Mouse (Mus musculus) midbrain, postnatal 0 days (tissue): ENCODE results near the gene Rbm24. TPM values are rescaled to one million over a fixed set of nuclear protein-coding genes. Genes with fewer than 3 reads are reported as not detected.

ENCODE experiments used
- ATAC-seq: fragments of 200-750 bp; cut with Nextera tagmentation; 2 replicates; pipeline ENCODE4 v1.8.0; 2017; ENCODE audit warnings: moderate number of reproducible peaks, mild to moderate bottlenecking, moderate TSS enrichment, moderate library complexity; ENCODE audit not compliant: low FRiP score
- DNase-seq: peaks from one replicate; pipeline ENCODE4 v3.0.0-alpha.2; 2015; ENCODE audit warnings: low spot score
- H3K27ac ChIP-seq: fragments of 300-500 bp; sonication (generic); 2 replicates; pipeline ENCODE4 v1.5.1; 2014; ENCODE audit warnings: low read depth, mild to moderate bottlenecking, low read length, mixed read lengths
- H3K27me3 ChIP-seq: fragments of 300-500 bp; sonication (generic); 2 replicates; pipeline ENCODE4 v1.6.1; 2014; ENCODE audit warnings: low read length, control low read depth, mixed read lengths; ENCODE audit not compliant: insufficient read depth
- H3K36me3 ChIP-seq: fragments of 300-500 bp; sonication (generic); 2 replicates; pipeline ENCODE4 v1.6.1; 2014; ENCODE audit warnings: low read length, control low read depth, mixed read lengths; ENCODE audit not compliant: insufficient read depth
- H3K4me1 ChIP-seq: fragments of 300-500 bp; sonication (generic); 2 replicates; pipeline ENCODE4 v1.6.1; 2014; ENCODE audit warnings: mild to moderate bottlenecking, control low read depth, antibody characterized with exemption, low read length, mixed read lengths; ENCODE audit not compliant: insufficient read depth
- H3K4me2 ChIP-seq: fragments of 300-500 bp; sonication (generic); 2 replicates; pipeline ENCODE4 v1.6.1; 2014; ENCODE audit warnings: low read depth, mild to moderate bottlenecking, low read length, mixed read lengths; ENCODE audit not compliant: poor library complexity, severe bottlenecking
- H3K4me3 ChIP-seq: fragments of 300-500 bp; sonication (generic); 2 replicates; pipeline ENCODE4 v1.5.1; 2014; ENCODE audit warnings: low read depth, mild to moderate bottlenecking, low read length, moderate library complexity
- H3K9ac ChIP-seq: fragments of 300-500 bp; sonication (generic); replicated peaks from 2 replicates; pipeline ENCODE4 v1.6.1; 2014; ENCODE audit warnings: mild to moderate bottlenecking, low read length, moderate library complexity, mixed read lengths; ENCODE audit not compliant: poor library complexity, severe bottlenecking
- H3K9me3 ChIP-seq: fragments of 300-500 bp; sonication (generic); 2 replicates; pipeline ENCODE4 v1.6.1; 2016; ENCODE audit warnings: low read length, control low read depth
- CTCF ChIP-seq: IDR thresholded peaks from 2 replicates; pipeline ENCODE4 v1.5.1; 2016; ENCODE audit warnings: antibody characterized with exemption, mild to moderate bottlenecking
- WGBS: fragments of 180-500 bp; shearing (Covaris S2); extraction: QIAGEN DNeasy Blood & Tissue Kit; methylation state at CpG from one replicate; pipeline ENCODE4 v1.1.7; 2014; 5-methylcytosine and 5-hydroxymethylcytosine counted together
- polyA plus RNA-seq: library from polyadenylated mRNA; unstranded; fragments of >200 nt; fragmentation: Nextera tagmentation; extraction: Ambion mirVana; gene quantifications from 2 replicates; pipeline ENCODE4 v1.2.1, GENCODE M21; 2015
- total RNA-seq: library from RNA; depleted of rRNA; stranded (reverse); fragments of >200 nt; gene quantifications from 2 replicates; pipeline ENCODE4 v1.2.3, GENCODE M21; 2014

Rbm24 gene
- total and polyA plus RNA-seq, 2 experiments from 2014 or later = 4.0 to 20.1 TPM

DNA sequence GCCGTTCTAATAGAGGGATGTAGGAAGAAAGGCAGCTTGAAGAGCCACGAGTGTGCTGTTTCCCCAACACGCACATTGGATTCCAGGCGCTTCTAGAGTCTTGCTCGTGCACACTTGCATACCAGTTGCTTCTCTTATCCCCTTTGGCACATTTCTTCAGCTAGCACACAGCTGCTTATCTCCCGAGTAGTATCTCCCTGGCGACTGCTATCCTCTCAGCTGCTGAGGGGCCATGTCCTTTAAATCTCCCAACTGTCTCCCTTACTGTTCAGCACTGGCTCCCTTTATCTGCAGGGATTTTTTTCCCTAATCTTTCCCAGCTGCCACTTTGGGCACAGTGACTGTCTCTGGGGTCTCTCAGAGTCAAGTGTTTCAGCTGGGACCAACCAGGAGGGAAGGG is 25.8 kb downstream of the Rbm24 start:
- Histone ChIP-seq H3K4me2 (no peak overlapping the region), H3K27ac (no peak overlapping the region), H3K9me3 (no peaks in the 10 kb centered on the region), H3K36me3 (no peaks in the 10 kb centered on the region), H3K27me3 (no peaks in the 10 kb centered on the region), H3K4me1 (no peaks in the 10 kb centered on the region), H3K4me3 (no peak overlapping the region), H3K9ac (no peak overlapping the region)
- no peak for TF ChIP-seq CTCF
- peak; percentile 15 for DNase-seq
- WGBS = 57% methylated on average over 7 of the region's 7 CpGs
- ATAC-seq = no peak

DNA sequence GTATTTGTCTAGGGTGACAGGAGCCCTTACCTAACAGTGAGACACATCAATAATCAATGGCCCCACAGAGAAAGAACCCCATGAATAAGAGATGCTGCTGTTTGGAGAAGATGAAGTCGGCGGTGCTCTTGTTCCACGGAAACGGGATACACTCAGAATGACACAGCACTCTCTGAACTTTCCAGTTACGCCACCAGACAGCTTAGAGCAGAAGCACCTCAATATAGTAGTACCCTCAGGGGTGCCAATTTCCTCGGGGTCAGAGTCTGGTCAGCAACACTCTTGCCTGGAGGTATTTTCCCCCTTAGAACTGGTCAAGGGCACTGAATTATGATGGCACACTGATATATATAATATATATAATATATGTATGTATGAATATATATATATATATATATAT is 27.8 kb downstream of the Rbm24 start:
- WGBS = 81% methylated on average over 6 of the region's 6 CpGs
- no peaks in the 10 kb centered on the region for H3K36me3 ChIP-seq

DNA sequence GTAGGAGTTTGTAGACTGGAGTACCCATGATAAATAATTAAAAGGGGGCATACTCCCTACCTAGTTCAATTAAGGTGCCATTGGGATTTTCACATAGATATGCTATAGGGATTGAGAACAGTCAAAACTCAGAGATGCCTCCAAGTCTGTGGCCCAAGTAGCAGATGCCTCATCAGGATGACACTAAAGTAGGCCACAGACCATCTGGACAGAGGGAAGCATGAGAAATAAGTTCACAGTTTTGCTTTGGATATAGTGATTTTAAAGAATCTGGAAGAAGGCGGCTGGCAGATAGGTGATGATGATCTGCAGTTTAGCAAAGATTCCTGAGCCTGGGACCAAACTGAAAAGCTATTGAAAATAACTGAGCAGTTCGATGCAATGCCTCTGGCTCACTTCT is 30.0 kb downstream of the Rbm24 start:
- Histone ChIP-seq H3K4me1 (no peaks in the 10 kb centered on the region), H3K4me3 (no peak overlapping the region), H3K27ac (no peak overlapping the region), H3K36me3 (no peaks in the 10 kb centered on the region), H3K4me2 (no peak overlapping the region), H3K9me3 (no peaks in the 10 kb centered on the region), H3K9ac (no peak overlapping the region), H3K27me3 (no peaks in the 10 kb centered on the region)
- 88% methylated on average over 2 of the region's 2 CpGs for WGBS
- no peak for DNase-seq
- no peak for ATAC-seq
- no peak for TF ChIP-seq CTCF

More for the DNA sequence above, 27.8 kb downstream of the Rbm24 start:
- ATAC-seq (no peak), DNase-seq (no peak)
- no peaks in the 10 kb centered on the region for H3K9me3 ChIP-seq
- H3K27me3 ChIP-seq = no peaks in the 10 kb centered on the region
- no peak overlapping the region for H3K9ac ChIP-seq
- no peak for TF ChIP-seq CTCF
- no peaks in the 10 kb centered on the region for H3K4me1 ChIP-seq
- H3K4me2 ChIP-seq = no peak overlapping the region
- no peak overlapping the region for H3K4me3 ChIP-seq
- no peak overlapping the region for H3K27ac ChIP-seq

DNA sequence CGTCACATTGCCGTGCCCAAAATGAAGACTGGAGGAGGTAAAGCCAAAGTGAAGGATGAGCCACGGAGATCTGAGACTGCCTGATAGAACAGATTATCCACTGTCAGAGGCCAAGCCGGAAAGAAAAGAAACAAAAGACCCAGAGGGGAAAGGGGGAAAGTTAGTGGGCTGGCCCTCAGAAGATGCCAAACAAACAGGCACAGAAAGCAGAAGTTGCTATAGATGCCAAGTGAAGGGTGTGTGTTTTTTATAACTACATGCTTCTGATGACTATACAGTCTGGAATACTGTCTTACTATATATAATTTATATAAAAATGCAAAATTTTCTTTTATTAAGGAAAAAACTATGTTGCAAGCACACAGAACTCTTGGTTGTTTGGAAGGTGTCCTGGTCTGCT is 31.7 kb downstream of the Rbm24 start:
- Histone ChIP-seq H3K27me3 (no peaks in the 10 kb centered on the region), H3K9me3 (no peaks in the 10 kb centered on the region), H3K4me3 (no peak overlapping the region), H3K27ac (no peak overlapping the region), H3K4me1 (no peaks in the 10 kb centered on the region), H3K36me3 (no peaks in the 10 kb centered on the region), H3K9ac (no peak overlapping the region), H3K4me2 (no peak overlapping the region)
- WGBS = 37% methylated on average over 4 of the region's 4 CpGs
- no peak for ATAC-seq
- DNase-seq = no peak
- TF ChIP-seq CTCF = no peak

DNA sequence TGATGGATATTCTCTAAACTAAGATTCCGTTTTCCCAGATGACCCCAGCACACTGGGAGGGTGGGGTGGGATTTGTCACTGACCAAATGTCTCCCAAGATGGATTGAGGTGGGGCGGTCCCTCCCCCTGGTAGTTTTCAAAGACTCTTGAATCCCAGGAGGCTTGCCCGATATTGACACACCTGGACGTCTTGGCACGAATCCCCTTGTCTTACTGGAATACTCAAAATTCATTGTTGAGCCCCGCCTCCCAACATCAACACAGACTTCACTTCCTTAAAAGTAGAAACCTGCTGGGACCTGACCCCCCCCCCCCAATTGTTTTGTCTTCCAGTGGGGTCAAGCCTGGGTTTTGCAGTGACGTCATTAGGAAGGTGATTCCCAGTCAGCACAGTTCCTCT is 32.4 kb downstream of the Rbm24 start:
- Histone ChIP-seq H3K9me3 (no peaks in the 10 kb centered on the region), H3K27ac (no peak overlapping the region), H3K4me1 (no peaks in the 10 kb centered on the region), H3K4me2 (no peak overlapping the region), H3K36me3 (no peaks in the 10 kb centered on the region), H3K9ac (no peak overlapping the region), H3K4me3 (no peak overlapping the region), H3K27me3 (no peaks in the 10 kb centered on the region)
- ATAC-seq (no peak), DNase-seq (no peak)
- no peak for TF ChIP-seq CTCF
- 87% methylated on average over 7 of the region's 7 CpGs for WGBS

DNA sequence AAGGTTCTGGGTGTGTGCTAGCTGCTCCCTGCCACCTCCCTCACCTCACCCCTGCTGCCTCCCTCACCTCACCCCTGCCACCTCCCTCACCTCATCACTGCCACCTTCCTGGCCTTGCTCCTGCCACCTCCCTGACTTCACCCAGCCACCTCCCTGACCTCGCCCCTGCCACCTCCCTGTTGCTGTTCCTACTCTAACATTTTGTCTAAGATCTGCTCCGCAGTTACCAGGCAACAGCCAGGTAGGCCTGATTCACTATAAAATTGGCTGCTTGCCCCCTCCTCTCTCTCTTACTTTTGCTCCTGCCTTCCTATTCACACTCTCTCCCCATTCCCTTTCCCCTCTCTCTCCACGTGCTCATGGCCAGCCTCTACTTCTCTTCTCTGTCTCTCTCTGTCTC is 33.3 kb downstream of the Rbm24 start:
- Histone ChIP-seq H3K4me2 (no peak overlapping the region), H3K27me3 (no peaks in the 10 kb centered on the region), H3K9ac (no peak overlapping the region), H3K4me3 (no peak overlapping the region), H3K36me3 (no peaks in the 10 kb centered on the region), H3K27ac (0 out of 2 replicates have a peak overlapping the region, but pooled peaks have one; percentile 26), H3K9me3 (no peaks in the 10 kb centered on the region), H3K4me1 (no peaks in the 10 kb centered on the region)
- 61% methylated on average over 3 of the region's 3 CpGs for WGBS
- DNase-seq = peak; percentile 38
- ATAC-seq = no peak
- TF ChIP-seq CTCF = no peak
